Mouse (Mus musculus) liver, embryonic 14.5 days (tissue): ENCODE results near the gene Rubcn.

ENCODE experiments used
- CTCF ChIP-seq: IDR thresholded peaks from 2 replicates; pipeline ENCODE4 v1.5.1; 2016; ENCODE audit warnings: antibody characterized with exemption, low read depth, control low read depth
- EP300 ChIP-seq: IDR thresholded peaks from 2 replicates; pipeline ENCODE4 v1.6.1; 2016; ENCODE audit warnings: antibody characterized with exemption, low read depth

- TF ChIP-seq CTCF (no peak), EP300 (no peak)
Measured at GRCm38 (mm10) chr16:32873366-32873765, 4.2 kb downstream of the Rubcn start.
